Mouse (Mus musculus) brain, adult 2 months (tissue): ENCODE data around the gene Arid1a.

ENCODE experiments used
- DNase-seq: peaks from one replicate; pipeline ENCODE4 v3.0.0; 2011; ENCODE audit warnings: low read depth, low spot score

Arid1a gene

DNA sequence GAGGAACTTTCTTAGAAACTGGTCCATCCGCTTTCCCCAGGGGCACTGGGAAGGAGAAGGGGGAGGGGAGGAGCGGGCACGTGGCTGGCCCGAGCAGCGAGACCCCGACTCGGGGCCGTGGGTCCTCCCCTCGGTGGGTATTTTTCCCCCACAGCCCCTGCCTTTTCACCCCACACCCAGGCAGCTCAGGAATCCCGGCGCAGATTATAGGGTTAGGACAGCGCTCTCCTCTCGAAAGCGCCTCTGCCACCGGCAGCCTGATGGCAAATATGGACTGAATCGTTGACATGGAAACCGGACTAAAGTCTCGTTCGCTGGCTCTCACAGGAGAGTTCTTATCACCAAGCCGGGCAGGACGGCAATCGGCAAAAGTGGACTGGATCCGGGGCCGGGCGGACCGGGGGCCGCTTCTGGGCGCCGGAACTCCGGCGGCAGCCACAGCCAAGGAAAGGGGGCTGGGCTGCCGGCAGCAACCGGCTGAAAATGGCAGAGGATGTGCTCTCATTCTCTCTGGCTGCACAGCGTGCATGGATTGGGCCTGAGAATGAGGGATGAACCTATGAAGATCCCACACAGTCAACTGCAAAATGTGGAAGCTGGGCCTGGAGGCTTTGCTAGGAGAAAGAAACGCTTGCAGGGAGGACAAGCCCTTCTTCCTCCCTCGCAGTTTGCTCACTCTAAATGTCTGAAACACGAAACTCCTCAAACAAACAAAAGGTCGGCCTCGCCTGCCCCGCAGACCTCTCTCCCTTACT, at the start of gene Arid1a:
Arid1a (minus strand) TSS at position 256 of the 755 bp plus-strand sequence.
- DNase-seq: peak; percentile 98

DNA sequence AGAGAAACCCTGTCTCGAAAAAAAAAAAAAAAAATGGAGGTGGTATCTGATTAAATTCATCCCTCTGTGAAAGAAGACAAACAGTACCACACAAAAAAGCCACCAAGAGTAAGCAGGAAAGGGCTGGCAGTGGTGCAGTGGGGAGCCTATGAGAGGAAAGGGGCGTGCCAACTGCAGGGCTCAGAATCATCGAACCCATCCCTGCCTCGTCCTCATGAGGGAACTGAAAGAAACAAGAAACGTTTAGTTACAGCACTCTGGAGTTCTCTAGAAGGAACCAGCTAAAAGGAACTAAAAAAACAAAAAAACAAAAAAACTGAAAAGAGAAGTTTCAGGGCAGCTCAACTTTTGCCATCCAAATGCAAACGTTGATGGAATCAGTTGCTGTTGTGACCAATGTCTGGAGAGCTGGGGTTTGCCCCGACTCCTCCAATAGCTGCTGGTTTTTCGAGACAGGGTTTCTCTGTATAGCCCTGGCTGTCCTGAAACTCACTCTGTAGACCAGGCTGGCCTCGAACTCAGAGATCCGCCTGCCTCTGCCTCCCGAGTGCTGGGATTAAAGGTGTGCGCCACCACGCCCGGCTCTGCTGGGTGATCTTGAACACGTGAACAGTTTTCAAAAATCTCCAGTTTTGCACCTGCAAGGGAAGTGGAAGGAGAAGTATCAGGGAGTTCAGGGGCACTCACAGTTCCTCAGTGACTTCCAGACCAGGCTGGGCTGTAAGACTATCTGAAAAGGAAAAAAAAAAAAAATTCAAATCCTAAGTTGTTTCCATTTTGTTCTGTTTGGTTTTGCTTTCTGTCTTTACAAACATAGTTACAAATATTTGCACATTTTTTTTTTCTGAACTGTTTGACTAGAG, 48.1 kb upstream of the Arid1a start:
- DNase-seq: peak; percentile 36

DNA sequence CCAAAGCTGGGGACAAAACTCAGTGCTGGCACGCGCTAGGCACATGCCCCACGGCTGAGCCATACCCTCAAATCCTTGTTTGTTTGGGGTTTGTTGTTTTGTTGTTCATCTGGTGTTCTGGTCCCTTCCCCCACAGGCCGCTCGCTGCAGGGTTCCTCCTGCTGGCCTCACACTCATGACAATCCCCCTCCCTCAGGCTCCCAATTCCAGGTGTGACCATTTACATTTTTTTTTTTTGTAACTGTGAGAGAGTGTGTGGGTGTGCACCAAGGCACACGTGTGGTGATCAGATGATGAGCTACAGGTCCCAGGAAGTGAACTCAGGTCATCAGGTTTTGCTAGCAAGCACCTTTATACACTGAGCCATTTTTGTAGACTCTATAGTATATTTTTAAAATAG, 44.0 kb upstream of the Arid1a start:
- no peak for DNase-seq

DNA sequence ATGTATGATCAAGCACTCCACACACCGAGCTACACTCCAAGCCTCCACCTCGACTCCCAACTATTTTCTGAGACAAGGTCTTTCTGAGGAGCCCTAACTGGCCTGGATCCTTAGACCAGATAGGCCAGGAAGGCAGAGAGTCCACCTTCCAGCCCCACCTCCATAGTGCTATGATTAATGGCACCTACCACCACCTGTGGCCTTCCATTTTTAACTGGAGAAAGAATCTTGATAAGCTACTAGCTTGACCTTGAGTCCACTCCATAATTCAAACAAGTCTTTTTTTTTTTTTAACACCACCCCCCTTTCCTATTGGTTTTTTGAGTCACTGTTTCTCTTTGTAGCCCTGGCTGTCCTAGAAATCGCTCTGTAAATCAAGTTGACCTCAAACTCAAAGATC, 36.7 kb upstream of the Arid1a start:
- no peak for DNase-seq

DNA sequence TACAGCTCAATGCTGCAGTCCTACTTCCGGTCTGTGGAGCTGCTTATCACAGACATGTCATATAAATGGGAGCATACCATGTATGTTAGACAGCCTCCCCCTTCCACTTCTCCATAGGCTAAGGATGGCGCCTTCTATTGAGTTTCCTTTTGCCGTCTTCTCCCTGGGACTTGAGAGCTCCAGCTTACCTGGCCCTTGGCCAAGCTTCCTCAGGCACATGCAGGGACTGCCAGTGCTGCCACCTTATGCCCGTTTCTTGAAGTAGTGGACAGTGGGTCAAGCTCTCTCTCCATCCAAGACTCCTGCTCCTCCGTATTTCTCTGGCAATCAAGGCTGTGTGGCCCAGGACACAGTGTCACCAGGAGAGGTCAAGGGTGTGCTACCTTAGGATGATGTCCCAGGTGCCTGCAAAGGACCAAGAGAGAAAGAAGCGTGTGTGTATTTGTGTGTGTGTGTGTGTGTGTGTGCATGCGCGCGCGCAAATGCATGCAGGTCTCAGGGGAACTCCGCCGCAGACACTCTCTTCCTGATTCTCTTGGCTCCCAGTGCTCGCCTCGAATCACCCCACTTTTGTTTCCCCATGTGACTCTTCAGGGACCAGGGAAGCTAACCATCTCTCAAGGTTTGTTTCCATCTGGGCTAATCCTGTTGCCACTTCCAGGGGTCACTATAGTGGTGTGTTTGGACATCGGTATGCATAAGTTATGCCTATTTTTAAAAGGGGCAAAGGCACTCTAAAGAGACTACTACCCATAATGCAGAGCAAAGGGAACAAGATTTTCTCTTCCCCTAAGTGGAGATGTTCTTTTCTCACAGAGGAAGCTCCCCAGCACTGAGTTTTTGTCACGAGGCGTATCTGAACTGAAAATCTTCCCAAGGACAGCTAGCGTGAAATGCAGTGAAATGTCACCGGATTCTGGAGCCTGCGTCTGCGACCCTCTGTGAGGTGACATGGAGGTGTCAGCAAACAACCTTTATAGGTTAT, 18.3 kb upstream of the Arid1a start:
- DNase-seq: peak; percentile 98

DNA sequence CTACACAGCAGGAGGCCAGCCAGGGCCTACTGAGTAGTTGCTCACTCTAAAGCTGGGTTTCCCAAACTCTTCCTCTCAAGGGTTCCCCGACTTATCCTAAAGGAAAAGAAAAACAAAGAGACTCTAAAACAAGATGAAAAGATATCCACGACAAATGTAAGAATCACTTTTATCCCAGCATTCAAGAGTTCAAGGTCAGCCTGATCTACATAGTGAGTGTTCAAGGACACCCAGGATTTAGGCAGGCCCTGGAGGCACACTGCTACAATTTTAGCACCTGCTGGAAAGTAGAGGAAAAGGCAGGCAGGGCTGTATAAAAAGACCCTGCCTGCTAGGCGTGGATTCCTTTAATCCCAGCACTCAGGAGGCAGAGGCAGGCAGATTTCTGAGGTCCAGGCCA, 12.6 kb upstream of the Arid1a start:
- no peak for DNase-seq

DNA sequence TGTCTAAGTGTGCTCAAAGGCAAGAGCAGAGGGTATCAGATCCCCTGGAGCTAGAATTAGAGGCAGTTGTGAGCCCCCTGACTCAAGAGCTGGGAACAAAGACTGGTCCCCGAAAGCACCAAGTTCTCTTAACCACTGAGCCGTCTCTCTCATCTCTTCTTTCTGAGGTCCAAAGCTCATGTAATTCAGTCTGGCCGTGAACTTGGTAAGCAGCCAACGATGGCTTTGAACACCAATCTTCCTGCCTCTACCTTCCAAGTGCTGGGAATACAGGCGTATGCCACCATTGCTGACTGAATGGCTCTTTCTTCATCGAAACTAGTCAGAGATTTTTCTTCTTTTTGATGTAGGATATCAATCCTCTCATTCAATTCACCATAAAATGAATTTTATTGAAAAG, 6.5 kb upstream of the Arid1a start:
- DNase-seq: no peak

DNA sequence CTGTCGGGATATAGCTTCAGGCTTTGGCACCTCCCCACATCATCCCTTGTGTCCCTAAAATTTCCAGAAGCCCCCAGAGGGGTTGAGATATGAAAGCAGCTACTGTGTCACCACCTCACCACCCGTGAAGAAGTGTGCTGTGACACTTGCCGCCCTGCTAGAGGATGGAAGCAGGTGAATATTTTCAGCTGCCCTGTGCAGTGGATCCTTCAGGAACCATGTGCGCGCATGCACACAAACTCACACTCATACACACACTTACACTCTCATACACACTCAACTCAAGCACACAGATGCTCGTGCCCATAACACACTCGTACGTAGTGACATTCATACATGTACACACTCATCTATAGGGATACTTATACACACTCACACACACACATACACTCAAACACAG, 3.1 kb upstream of the Arid1a start:
- DNase-seq: no peak

DNA sequence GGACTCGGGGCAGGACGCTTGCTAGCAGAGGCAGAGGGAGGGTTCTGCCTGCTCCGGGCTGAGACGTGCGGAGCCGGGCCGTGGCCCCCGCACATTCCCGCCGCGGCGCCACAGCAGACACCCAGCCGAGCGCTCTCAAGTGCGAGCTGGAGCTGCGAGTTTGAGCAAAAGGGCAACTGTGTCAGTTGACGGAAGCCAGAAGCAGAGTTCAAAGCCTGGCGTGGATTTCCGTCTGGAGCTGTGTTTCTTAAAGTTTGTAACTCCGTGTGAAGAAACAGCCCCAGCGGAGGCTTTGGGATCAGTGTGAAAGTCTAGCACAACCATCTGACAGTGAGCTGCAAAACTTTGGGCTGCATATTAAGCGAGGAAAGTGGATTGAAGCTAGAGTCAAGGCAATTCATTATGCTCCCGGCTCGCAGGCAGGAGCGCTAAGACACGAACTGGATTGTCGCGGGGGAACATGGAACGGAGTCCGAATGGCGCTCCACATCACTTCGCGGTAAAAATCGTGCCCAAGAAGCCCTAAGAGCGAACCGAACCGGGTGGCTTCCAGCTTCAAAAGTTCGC, 783 bp upstream of the Arid1a start:
- peak; percentile 97 for DNase-seq

DNA sequence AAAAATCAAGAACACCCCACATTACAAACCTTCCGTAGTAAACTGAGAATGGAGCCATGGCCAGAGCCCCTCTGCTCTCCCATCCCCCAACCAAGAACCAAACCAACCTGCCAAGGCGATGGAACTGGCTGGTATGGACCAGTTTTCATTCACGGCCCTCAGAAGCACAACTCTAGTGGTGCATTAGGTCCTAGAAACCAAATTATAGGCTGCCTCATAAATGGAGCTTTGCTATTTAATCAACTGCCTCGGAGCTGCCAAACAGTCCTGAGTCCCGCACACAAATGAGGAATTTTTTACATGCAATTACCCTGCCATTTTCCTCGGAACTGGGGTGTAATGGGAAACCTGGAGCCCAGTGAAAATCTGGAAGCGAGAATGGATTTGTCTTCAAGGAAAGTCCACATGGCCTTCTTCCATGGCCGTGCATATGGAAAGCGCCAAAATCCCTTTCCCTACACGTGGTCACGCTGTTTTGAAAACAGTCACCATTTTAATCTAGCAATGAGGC, 653 bp downstream of the Arid1a start:
- DNase-seq: peak; percentile 35

DNA sequence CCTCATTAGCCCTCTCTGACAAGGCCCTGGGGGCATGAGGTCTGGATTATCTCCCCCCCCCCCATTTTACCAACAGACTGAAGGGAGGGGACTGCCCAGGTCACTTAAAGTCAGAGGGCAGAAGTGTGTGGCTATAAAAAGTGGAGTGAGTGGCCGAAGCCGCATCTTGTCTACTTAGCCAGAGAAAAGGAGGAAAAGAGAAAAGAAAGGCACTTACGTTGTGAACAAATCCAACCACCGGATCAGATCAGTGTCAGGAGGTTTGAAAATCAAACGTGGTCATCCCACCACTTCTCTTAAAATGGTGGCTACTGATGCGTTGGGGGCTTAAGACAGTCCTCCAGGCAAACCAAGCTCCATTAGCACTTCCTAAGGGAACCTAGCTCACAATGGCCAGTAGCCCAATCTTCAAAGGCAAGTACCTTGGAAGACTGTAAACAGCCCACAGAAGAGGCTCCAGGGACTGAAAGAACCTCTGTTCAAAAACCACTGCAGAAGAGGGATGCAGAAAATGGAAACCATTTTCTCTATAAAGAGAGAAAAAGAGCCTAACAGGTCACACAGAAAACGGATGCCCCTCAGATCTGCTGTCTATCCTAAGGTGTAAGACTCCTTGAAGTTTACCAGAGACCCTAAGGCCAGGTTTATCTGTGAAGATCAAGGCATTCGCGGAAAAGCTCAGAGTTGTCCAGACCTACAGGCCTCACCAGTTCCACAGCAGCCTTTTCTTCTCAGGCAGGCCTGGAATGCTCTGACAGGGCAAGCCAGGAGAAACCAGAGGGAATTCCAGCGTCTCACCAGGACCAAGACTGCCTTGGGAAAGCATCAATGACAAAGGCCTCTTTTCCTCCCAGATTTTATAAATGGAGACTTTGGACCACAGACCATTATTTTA, 1.5 kb downstream of the Arid1a start:
- DNase-seq: no peak

DNA sequence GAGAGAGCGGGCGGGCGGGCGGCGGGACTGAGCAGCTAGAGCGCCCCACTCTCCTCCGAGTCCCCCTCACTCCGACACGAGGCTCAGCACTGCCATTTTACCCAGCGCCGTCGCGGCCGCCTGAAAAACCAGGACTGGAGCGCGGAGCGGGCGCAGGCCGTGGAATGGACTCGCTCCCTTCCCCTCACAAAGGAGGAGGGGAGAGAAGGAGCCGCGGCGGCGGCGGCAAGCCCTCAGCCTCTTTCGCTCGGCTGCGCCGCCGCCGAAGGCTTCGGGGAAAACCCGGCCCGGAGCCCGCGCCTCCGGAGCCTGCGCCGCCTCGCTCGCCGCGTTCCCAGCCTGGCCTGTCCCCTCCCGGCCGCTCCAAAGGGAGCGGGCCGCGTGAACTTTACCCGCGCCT, 2.3 kb downstream of the Arid1a start:
- peak; percentile 99 for DNase-seq

DNA sequence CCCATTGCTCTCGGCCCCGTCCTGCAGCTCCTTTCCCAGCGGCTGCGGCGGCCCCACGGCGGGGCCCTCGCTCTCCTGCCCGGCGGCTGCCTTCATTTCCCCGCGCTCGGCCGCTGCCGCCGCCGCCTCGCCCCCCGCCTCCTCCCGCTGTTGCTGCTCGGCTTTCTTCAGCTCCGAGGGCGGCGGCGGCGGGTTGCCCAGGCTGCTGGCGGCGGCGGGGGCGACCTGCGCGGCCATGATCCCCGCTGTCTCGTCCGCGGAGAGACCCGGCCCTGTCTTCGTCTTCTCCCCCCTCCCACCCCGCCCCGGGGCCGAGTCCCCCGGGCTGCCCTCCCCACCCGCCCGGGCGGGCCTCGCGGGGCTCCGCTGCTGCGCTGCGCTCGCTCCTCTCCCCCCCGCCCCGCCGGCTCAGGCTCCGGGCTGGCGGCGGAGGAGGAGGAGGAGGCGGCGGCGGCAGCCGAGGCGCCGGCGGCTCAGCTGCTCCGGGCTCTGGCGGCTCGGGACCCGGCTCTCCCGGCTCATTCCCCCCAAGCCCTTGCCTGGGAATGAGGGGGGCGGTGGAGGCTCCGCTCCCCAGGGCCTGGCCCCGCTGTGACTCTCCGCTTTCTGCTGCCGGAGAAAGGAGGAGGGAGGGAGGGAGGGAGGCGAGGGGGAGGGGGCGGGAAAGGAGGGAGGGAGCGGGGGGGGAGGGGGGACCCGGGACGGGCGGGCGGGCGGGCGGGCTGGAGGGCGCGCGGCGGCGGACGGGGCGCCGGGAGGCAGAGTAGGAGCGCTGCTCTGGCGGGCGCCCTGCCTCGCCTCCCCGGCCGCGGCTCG, 3.0 kb downstream of the Arid1a start:
- DNase-seq: peak; percentile 85

DNA sequence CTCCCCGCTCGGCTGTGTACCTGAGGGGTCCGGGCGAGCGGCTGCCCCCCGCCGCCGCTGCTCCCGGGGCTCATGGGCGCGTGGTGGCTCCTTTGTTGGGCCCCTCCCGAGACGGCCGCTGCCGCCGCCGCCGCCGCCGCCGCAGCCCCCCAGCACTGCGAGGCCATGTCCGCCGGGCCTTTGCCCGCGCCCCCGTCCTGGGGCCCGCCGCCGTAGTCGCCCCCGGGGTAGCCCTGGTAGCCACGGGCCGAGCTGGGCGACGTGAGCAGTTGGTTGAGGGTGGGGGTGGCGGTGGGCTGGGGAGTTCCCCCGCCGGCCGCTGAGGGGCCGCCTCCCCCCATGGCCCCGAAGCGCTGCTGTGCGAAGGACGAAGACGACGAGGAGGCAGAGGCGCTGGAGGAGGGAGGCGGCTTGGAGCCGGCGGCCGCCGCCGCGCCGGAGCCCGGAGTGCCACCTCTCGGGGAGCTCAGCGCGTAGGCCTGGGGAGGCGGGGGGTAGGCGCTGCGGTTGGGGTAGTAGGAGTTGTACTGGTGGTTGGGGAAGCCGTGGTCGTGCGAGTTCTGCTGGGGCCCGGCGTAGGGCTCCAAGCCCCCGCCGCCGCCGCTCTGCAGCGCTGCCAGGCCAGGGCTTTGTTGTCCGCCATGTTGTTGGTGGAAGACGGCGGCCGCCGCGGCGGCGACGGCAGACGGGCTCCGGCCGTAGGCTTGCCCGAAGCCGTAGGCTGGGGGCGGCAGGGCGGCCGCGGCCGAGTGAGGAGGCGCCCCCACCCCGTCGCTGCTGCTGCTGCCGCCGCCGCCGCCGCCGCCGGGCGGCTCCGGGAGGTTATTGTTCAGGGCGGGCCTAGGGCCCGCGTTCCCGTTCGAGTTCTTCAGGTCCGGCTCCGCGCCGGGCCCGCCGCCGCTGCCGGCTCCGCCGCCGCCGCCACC, 3.9 kb downstream of the Arid1a start:
- DNase-seq: peak; percentile 48

DNA sequence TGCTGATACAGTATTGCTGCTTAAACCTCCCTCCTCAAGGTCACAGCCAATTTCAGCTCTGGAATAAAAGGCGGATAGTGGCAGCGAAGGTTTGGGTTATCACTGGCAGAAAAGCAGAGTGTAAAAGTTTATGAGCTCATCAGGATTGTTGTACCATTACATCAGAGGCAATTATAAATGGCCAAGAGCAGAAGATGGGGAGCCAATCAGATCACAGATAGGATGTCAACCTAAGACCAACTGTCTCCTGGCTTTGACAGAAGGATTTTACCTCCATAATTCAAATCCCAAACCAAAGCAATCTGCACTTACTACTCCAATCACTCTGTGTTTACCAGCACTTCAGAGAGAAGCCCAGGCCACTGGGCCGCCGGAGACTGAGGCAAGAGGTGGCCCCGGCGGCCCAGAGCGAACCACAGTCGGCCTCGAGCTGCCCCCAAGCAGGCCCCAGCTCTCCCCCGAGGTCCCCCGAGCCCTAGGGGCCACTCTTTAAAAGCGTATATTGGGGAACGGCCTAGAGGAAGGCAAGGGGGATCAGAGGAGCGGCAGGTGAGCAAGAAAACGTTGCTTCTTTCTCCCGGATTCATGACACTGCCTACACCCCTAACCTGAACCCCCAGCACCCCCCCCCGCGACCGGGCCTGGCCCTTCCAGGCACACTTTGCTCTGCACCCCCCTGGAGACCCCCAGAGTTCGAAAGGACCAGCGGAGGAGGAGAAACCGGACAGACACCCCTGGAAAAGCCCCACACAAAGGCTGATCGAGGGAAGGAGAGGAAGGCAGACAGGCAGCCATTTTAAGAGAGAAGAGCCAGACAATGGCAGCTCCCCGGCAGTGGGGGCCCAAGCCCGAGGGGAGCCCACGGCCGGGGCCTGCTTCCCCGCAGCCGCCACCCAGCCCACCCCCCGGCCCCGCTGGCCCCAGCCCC, 4.8 kb downstream of the Arid1a start:
- DNase-seq: peak; percentile 95

DNA sequence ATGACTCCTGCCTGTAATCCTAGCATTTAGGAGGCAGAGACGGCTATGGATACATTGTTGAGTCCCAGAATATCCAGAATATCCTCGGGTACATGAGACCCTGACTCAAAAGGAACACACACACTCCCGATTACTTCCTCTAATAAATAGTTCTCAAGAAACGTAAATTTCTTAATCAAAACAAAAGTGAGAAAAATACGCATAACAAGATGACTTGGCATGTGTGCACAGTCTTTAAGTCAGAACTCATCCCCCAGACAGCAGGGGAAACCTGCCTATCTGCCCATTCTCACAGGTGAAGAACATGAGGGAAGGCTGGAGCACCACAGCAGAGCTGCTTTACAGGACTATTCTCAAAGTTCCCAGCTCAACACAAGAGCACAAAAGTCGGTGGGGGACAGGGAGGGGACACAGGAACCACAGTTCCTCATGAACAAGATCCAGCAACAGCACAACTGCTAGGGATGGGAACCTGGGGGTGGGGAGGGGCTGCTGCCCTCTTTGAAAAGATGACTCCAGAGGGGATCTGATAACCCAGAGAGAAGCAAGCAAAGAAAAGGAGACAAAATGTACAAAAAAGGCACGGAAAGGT, 6.3 kb downstream of the Arid1a start:
- DNase-seq: no peak

DNA sequence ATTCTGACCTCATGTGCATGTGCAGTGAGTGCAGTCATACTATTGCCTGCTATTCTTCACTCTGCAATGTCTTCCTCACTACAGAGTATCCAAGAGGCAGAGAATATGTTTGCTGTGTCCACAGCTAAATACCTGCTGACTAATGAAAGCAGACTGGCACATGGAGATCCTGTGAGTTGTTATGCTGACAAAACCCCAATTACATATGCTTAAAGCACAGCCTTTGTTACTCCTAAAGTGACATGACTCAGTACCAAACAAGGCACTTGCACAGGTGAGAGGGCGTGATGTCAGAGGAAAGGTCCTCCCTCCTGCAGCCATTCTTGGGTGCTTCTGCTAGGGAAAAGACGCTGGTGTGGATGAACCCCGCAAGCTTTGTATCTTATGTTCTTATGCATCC, 21.3 kb downstream of the Arid1a start:
- no peak for DNase-seq
